ENCODE assay signal across 9 mouse cellular contexts in the genomic region with DNA sequence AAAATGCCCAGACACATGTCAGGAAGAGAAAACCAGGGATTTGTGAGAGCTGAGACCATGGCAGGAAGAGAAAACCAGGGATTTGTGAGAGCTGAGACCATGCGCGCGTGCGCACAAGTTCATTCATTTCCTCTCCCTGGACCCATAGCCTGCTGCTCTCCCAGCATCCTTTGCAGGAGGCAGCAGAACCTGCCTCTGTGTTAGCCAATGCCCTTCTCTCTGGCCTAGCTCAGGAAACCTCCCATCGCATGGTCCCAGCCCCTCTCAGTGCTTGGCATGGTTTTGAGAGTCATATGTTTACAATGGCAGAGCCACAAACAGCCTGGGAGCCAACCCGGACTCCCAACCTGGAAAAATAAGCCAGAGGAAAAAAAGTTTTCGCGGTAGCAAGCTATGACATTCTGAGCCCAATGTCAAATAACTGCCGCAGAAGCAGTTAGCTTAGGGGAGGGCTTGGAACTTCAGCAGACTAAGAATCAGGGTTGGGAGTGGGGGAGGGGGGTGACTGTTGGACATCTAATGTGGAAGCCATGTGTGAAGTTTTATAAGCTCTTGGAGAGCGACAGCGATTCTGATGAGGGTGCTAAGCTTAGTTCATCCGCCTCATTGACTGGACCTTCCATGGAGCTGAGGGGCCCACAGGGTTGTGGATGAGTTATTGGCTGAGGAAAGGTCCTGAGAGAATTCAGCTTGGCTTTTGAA. TPM values are rescaled to one million over a fixed set of nuclear protein-coding genes. Genes with fewer than 3 reads are reported as not detected.
DNase-seq lines count a peak whose midpoint lies in the region; ATAC-seq and TF ChIP-seq lines count a peak whose summit lies in the region.
"Had no signal": no experiment of that assay in that cellular context is flagged by ENCODE, and none has a peak within 500 bp of the region (broad histone marks: within the 10 kb centered on the region; RNA-seq: fewer than 3 reads in every experiment).

No protein-coding gene starts in this region.

- no peak overlapping the region for H3K4me2 ChIP-seq in lung, embryonic 15.5 days
- no peak overlapping the region for H3K4me2 ChIP-seq in heart, postnatal 0 days (ENCODE audit: low read depth, low read length)
- H3K4me2 ChIP-seq in neural tube, embryonic 15.5 days, result no peak overlapping the region
- no peak overlapping the region for H3K4me2 ChIP-seq in forebrain, embryonic 13.5 days

- H3K9me3 ChIP-seq in erythroblast, embryonic 14.5 days (ENCODE audit: control insufficient read depth, low read length), result peaks cover 8% of the 10 kb centered on the region
- H3K9me3 ChIP-seq in lung, embryonic 15.5 days, result no peaks in the 10 kb centered on the region
- no peaks in the 10 kb centered on the region for H3K9me3 ChIP-seq in heart, postnatal 0 days (replicated peaks; ENCODE audit: control insufficient read depth, low read length)
- no peaks in the 10 kb centered on the region for H3K9me3 ChIP-seq in neural tube, embryonic 15.5 days (replicated peaks)
- H3K9me3 ChIP-seq in forebrain, embryonic 13.5 days (replicated peaks), result no peaks in the 10 kb centered on the region

- H3K4me1 ChIP-seq in erythroblast, embryonic 14.5 days (ENCODE audit: control insufficient read depth), result peaks cover 99% of the 10 kb centered on the region
- peaks cover 29% of the 10 kb centered on the region for H3K4me1 ChIP-seq in lung, embryonic 15.5 days
- peaks cover 4% of the 10 kb centered on the region; the same call in 1 of the 2 replicates for H3K4me1 ChIP-seq in lung, adult 2 months (ENCODE audit: control insufficient read depth, insufficient read depth, low read length)
- H3K4me1 ChIP-seq in heart, postnatal 0 days (ENCODE audit: control insufficient read depth, insufficient read depth), result peaks cover 32% of the 10 kb centered on the region
- H3K4me1 ChIP-seq in neural tube, embryonic 15.5 days, result peaks cover 20% of the 10 kb centered on the region
- H3K4me1 ChIP-seq in forebrain, embryonic 13.5 days, result peaks cover 11% of the 10 kb centered on the region

- TF ChIP-seq POLR2A in lung, adult 2 months (IDR thresholded peaks at IDR 0.05; ENCODE audit: borderline replicate concordance, extremely low read depth, low read depth, low read length), result no peak

- H3K4me3 ChIP-seq in erythroblast, embryonic 14.5 days (replicated peaks), result peak overlapping the region; percentile 47
- H3K4me3 ChIP-seq in lung, embryonic 15.5 days, result no peak overlapping the region
- no peak overlapping the region for H3K4me3 ChIP-seq in lung, adult 2 months (replicated peaks; ENCODE audit: extremely low read depth, low read depth, low read length)
- no peak overlapping the region for H3K4me3 ChIP-seq in heart, postnatal 0 days (ENCODE audit: low read depth, low read length)
- no peak overlapping the region for H3K4me3 ChIP-seq in neural tube, embryonic 15.5 days (replicated peaks)
- no peak overlapping the region for H3K4me3 ChIP-seq in forebrain, embryonic 13.5 days

- WGBS in lung, embryonic 15.5 days, result 59% methylated on average over 12 of the region's 12 CpGs
- 71% methylated on average over 12 of the region's 12 CpGs for WGBS in lung, adult 2 months
- whole genome bisulfite sequencing in heart, postnatal 0 days, result 65% methylated on average over 12 of the region's 12 CpGs
- 78% methylated on average over 12 of the region's 12 CpGs for WGBS in neural tube, embryonic 15.5 days
- 89% methylated on average over 12 of the region's 12 CpGs for WGBS in forebrain, embryonic 13.5 days

- TF ChIP-seq EP300 in heart, postnatal 0 days (IDR thresholded peaks at IDR 0.05; ENCODE audit: low read depth), result no peak

- H3K36me3 ChIP-seq in erythroblast, embryonic 14.5 days (ENCODE audit: control insufficient read depth), result peaks cover 24% of the 10 kb centered on the region
- no peaks in the 10 kb centered on the region for H3K36me3 ChIP-seq in lung, embryonic 15.5 days
- H3K36me3 ChIP-seq in heart, postnatal 0 days (replicated peaks; ENCODE audit: control insufficient read depth, insufficient read depth, low read length), result no peaks in the 10 kb centered on the region
- H3K36me3 ChIP-seq in neural tube, embryonic 15.5 days, result no peaks in the 10 kb centered on the region
- no peaks in the 10 kb centered on the region for H3K36me3 ChIP-seq in forebrain, embryonic 13.5 days (ENCODE audit: poor library complexity, severe bottlenecking)

- no peak for TF ChIP-seq CTCF in lung, adult 2 months (IDR thresholded peaks at IDR 0.05; ENCODE audit: insufficient read depth, low read length)
- TF ChIP-seq CTCF in heart, postnatal 0 days (IDR thresholded peaks at IDR 0.05; ENCODE audit: low read depth), result no peak

- no peak for ATAC-seq in erythroblast, adult 5-6 weeks (replicated peaks; ENCODE audit: low FRiP score, poor library complexity, severe bottlenecking)
- ATAC-seq in lung, embryonic 15.5 days (ENCODE audit: borderline replicate concordance, extremely low read depth, low FRiP score, low TSS enrichment), result no peak
- ATAC-seq in heart, postnatal 0 days (ENCODE audit: insufficient read depth, low read depth), result 0 out of 2 replicates have a peak, but pooled peaks have one; percentile 29
- ATAC-seq in neural tube, embryonic 15.5 days (ENCODE audit: low FRiP score), result no peak
- no peak for ATAC-seq in forebrain, embryonic 13.5 days
- ATAC-seq in frontal cortex, adult (ENCODE audit: low TSS enrichment), result no peak

- peak overlapping the region; percentile 39; the same call in 1 of the 2 replicates for H3K27ac ChIP-seq in lung, embryonic 15.5 days
- H3K27ac ChIP-seq in heart, postnatal 0 days (ENCODE audit: low read depth), result peak overlapping the region; percentile 58
- 0 out of 2 replicates have a peak overlapping the region, but pooled peaks have one; percentile 37 for H3K27ac ChIP-seq in neural tube, embryonic 15.5 days (replicated peaks)
- H3K27ac ChIP-seq in forebrain, embryonic 13.5 days, result no peak overlapping the region

- no peak for DNase-seq in lung, adult 2 months
- no peak for DNase-seq in heart, postnatal 0 days (ENCODE audit: low spot score)
- DNase-seq: cerebellum, adult 11 months had no signal

- no peak overlapping the region for H3K9ac ChIP-seq in lung, embryonic 15.5 days
- no peak overlapping the region for H3K9ac ChIP-seq in heart, postnatal 0 days (replicated peaks; ENCODE audit: low read depth, low read length)
- no peak overlapping the region for H3K9ac ChIP-seq in neural tube, embryonic 15.5 days (replicated peaks)
- no peak overlapping the region for H3K9ac ChIP-seq in forebrain, embryonic 13.5 days

- no peaks in the 10 kb centered on the region; the same call in 1 of the 2 replicates for H3K27me3 ChIP-seq in erythroblast, embryonic 14.5 days (ENCODE audit: control insufficient read depth)
- H3K27me3 ChIP-seq in lung, embryonic 15.5 days, result no peaks in the 10 kb centered on the region
- H3K27me3 ChIP-seq in heart, postnatal 0 days (ENCODE audit: control insufficient read depth, insufficient read depth, low read length), result no peaks in the 10 kb centered on the region
- no peaks in the 10 kb centered on the region for H3K27me3 ChIP-seq in neural tube, embryonic 15.5 days (replicated peaks)
- H3K27me3 ChIP-seq in forebrain, embryonic 13.5 days, result no peaks in the 10 kb centered on the region

RNA-seq across cellular contexts. Expression of a gene that starts 40.1 kb away (rescaled TPM):
- polyA plus RNA-seq in erythroblast, embryonic 14.5 days (2012), result 0.08 and 0.18 TPM in 2 replicates
- total RNA-seq in erythroblast, adult 5-6 weeks (2015; ENCODE audit: low replicate concordance), result 7.9 and 9.8 TPM in 2 replicates
- total RNA-seq in erythroblast, adult 5-6 weeks (2017; ENCODE audit: low replicate concordance), result 18.4 and 20.8 TPM in 2 replicates
- polyA plus RNA-seq in lung, embryonic 15.5 days (2015; fragmentation: Nextera tagmentation; extraction: Ambion mirVana), result 19.6 and 20.8 TPM in 2 replicates
- polyA plus RNA-seq in lung, adult 2 months (2012; rRNA removed), result 17.8 and 24.4 TPM in 2 replicates
- 14.8 and 37.1 TPM in 2 replicates for total RNA-seq in heart, postnatal 0 days (2014; rRNA removed; ENCODE audit: low replicate concordance)
- 16.0 and 16.4 TPM in 2 replicates for polyA plus RNA-seq in heart, postnatal 0 days (2015; fragmentation: Nextera tagmentation; extraction: Ambion mirVana)
- polyA plus RNA-seq in neural tube, embryonic 15.5 days (2015; fragmentation: Nextera tagmentation; extraction: Ambion mirVana), result 7.4 and 14.2 TPM in 2 replicates
- 4.1 and 4.7 TPM in 2 replicates for polyA plus RNA-seq in forebrain, embryonic 13.5 days (2015; fragmentation: Nextera tagmentation; extraction: Ambion mirVana)

RNA-seq across cellular contexts. Expression of a gene that starts 54.9 kb away (rescaled TPM):
- polyA plus RNA-seq in erythroblast, embryonic 14.5 days (2012), result 0.10 and 0.20 TPM in 2 replicates
- total RNA-seq in erythroblast, adult 5-6 weeks (2015; ENCODE audit: low replicate concordance), result 0.19 and 2.3 TPM in 2 replicates
- 1.4 and 2.2 TPM in 2 replicates for total RNA-seq in erythroblast, adult 5-6 weeks (2017; ENCODE audit: low replicate concordance)
- polyA plus RNA-seq in lung, embryonic 15.5 days (2015; fragmentation: Nextera tagmentation; extraction: Ambion mirVana), result 54.2 and 60.2 TPM in 2 replicates
- 113 and 132 TPM in 2 replicates for polyA plus RNA-seq in lung, adult 2 months (2012; rRNA removed)
- 57.7 and 61.1 TPM in 2 replicates for total RNA-seq in heart, postnatal 0 days (2014; rRNA removed; ENCODE audit: low replicate concordance)
- 23.8 and 23.9 TPM in 2 replicates for polyA plus RNA-seq in heart, postnatal 0 days (2015; fragmentation: Nextera tagmentation; extraction: Ambion mirVana)
- polyA plus RNA-seq in neural tube, embryonic 15.5 days (2015; fragmentation: Nextera tagmentation; extraction: Ambion mirVana), result 51.5 and 62.4 TPM in 2 replicates
- polyA plus RNA-seq in forebrain, embryonic 13.5 days (2015; fragmentation: Nextera tagmentation; extraction: Ambion mirVana), result 27.4 and 27.6 TPM in 2 replicates

Comparison
In these comparisons a context has a peak if more than half of its experiments do, and no peak if none do; other contexts are left out.
1. RNA of a gene that starts 54.9 kb away (polyA plus RNA-seq): 113 to 132 TPM in lung, adult 2 months, 51.5 to 62.4 TPM in neural tube, embryonic 15.5 days, 54.2 to 60.2 TPM in lung, embryonic 15.5 days, 27.4 to 27.6 TPM in forebrain, embryonic 13.5 days and 23.8 to 23.9 TPM in heart, postnatal 0 days; 0.10 to 0.20 TPM in erythroblast, embryonic 14.5 days; every median in the first group is over 10 times any median in the second.